Comparison of ENCODE assay signal across 31 mouse cellular contexts in the genomic region with DNA sequence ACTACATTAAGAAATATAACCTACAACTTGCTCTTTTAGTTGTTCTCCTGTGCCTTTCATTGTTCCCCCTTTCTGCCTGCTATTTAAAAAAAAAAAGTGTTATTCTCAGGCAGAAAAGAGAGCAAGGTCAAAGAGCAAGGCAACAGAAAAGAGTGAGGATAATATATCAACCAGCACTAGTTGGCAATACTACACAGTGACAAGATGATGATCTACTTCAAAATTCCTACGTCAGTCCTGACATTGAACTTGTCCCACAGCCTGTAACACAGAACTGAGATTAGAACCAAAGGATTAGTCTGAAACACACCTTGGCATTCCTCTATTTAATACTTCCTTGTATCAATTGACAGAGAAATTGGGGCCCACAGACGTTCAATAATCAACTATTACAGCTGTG.
"Had no signal": no experiment of that assay in that cellular context is flagged by ENCODE, and none has a peak within 500 bp of the region (broad histone marks: within the 10 kb centered on the region; RNA-seq: fewer than 3 reads in every experiment).

No protein-coding gene starts in this region.

- H3K4me3 ChIP-seq: heart, embryonic 10.5 days; heart, embryonic 12.5 days; heart, embryonic 13.5 days; heart, embryonic 15.5 days; hindbrain, embryonic 10.5 days; hindbrain, embryonic 12.5 days; hindbrain, embryonic 13.5 days; hindbrain, embryonic 15.5 days; intestine, embryonic 15.5 days; kidney, embryonic 15.5 days; layer of hippocampus, adult 2 months; left cerebral cortex, adult 2 months had no signal

- H3K9ac ChIP-seq: heart, embryonic 12.5 days; heart, embryonic 13.5 days; heart, embryonic 15.5 days; hindbrain, embryonic 12.5 days; hindbrain, embryonic 13.5 days; hindbrain, embryonic 14.5 days; hindbrain, embryonic 15.5 days; intestine, embryonic 15.5 days; kidney, embryonic 15.5 days had no signal

- DNase-seq: heart, postnatal 10 days; heart, postnatal 14 days; heart, postnatal 36 days; heart, postnatal 4 days; kidney, adult 11 months; kidney, adult 18-20 months; kidney, postnatal 10 days; kidney, postnatal 14 days; kidney, postnatal 25 days; layer of hippocampus, adult 9-11 months; layer of hippocampus, postnatal 36 days had no signal

- H3K9me3 ChIP-seq: heart, embryonic 10.5 days; heart, embryonic 12.5 days; heart, embryonic 13.5 days; heart, embryonic 15.5 days; hindbrain, embryonic 10.5 days; hindbrain, embryonic 12.5 days; hindbrain, embryonic 13.5 days; hindbrain, embryonic 15.5 days; intestine, embryonic 15.5 days; kidney, embryonic 15.5 days had no signal

- H3K27ac ChIP-seq: heart, embryonic 10.5 days; heart, embryonic 13.5 days; heart, embryonic 15.5 days; hindbrain, embryonic 10.5 days; hindbrain, embryonic 12.5 days; hindbrain, embryonic 13.5 days; hindbrain, embryonic 14.5 days; hindbrain, embryonic 15.5 days; hindbrain, postnatal 0 days; intestine, embryonic 15.5 days; kidney, embryonic 15.5 days; kidney, postnatal 0 days; layer of hippocampus, adult 2 months; left cerebral cortex, adult 2 months had no signal

- ATAC-seq: hindbrain, embryonic 16.5 days; hindbrain, postnatal 0 days; inflammation-experienced regulatory T-cells, adult 6 months; intestine, embryonic 15.5 days; intestine, embryonic 16.5 days; intestine, postnatal 0 days had no signal

- H3K4me2 ChIP-seq: heart, embryonic 11.5 days; heart, embryonic 12.5 days; heart, embryonic 13.5 days; heart, embryonic 15.5 days; hindbrain, embryonic 12.5 days; hindbrain, embryonic 13.5 days; hindbrain, embryonic 14.5 days; hindbrain, embryonic 15.5 days; intestine, embryonic 15.5 days; kidney, embryonic 15.5 days had no signal

- H3K36me3 ChIP-seq: heart, embryonic 10.5 days; heart, embryonic 12.5 days; heart, embryonic 13.5 days; heart, embryonic 15.5 days; hindbrain, embryonic 10.5 days; hindbrain, embryonic 12.5 days; hindbrain, embryonic 13.5 days; hindbrain, embryonic 15.5 days; intestine, embryonic 15.5 days; kidney, embryonic 15.5 days had no signal

- H3K27me3 ChIP-seq: heart, embryonic 12.5 days; heart, embryonic 13.5 days; heart, embryonic 15.5 days; hindbrain, embryonic 12.5 days; hindbrain, embryonic 13.5 days; hindbrain, embryonic 15.5 days; intestine, embryonic 15.5 days; kidney, embryonic 15.5 days had no signal

- H3K4me1 ChIP-seq: heart, embryonic 10.5 days; heart, embryonic 12.5 days; heart, embryonic 13.5 days; heart, embryonic 15.5 days; hindbrain, embryonic 10.5 days; hindbrain, embryonic 12.5 days; hindbrain, embryonic 13.5 days; hindbrain, embryonic 15.5 days; intestine, embryonic 15.5 days; kidney, embryonic 15.5 days had no signal
